Comparison of ENCODE assay signal across 1 mouse cellular context in the genomic region with DNA sequence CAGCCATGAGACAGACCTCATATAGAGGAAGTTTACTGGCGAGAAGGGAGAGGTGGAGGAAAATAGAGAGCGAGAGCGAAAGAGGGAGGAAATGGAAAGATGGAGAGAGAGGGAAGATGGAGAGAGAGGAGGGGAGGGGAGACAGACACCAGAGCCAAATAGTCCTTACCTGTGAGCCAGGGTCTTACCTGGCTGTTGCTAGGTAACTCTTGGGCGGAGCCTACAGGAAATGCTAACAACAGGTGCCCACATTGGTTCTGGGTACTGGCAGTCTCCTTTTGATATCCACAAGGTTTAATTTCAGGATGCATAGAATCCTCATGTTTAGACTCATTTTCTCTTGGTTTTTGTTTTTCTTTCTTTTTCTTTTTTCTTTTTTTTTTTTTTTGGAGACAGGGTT.
TF ChIP-seq lines count a peak whose summit lies in the region.

No protein-coding gene starts in this region.

TF ChIP-seq in MEL, 35 proteins besides CTCF, POLR2A, EP300 and RAD21 (continued from another document):
- TF ChIP-seq GABPA (IDR thresholded peaks at IDR 0.05; ENCODE audit: low read depth, low read length): no peak
- no peak for TF ChIP-seq SIN3A (IDR thresholded peaks at IDR 0.05; ENCODE audit: low read length)
- TF ChIP-seq ETS1 (IDR thresholded peaks at IDR 0.05; ENCODE audit: low read depth, low read length): no peak
- TF ChIP-seq UBTF (IDR thresholded peaks at IDR 0.05; ENCODE audit: borderline replicate concordance, insufficient read depth, low read depth, low read length): no peak
- no peak for TF ChIP-seq TAL1 (IDR thresholded peaks at IDR 0.05; ENCODE audit: low read length)
- TF ChIP-seq POLR2AphosphoS5 (IDR thresholded peaks at IDR 0.05; ENCODE audit: borderline replicate concordance, low read depth, low read length): no peak
- no peak for TF ChIP-seq CHD1 (IDR thresholded peaks at IDR 0.05; ENCODE audit: low read depth, low read length)
- no peak for TF ChIP-seq ZC3H11A (IDR thresholded peaks at IDR 0.05; ENCODE audit: low read depth, low read length)
- no peak for TF ChIP-seq MEF2A (IDR thresholded peaks at IDR 0.05; ENCODE audit: extremely low read depth, insufficient replicate concordance, low read depth, low read length, poor library complexity, severe bottlenecking)
- TF ChIP-seq MYB (IDR thresholded peaks at IDR 0.05; ENCODE audit: low read depth, low read length): no peak
- TF ChIP-seq BHLHE40 (IDR thresholded peaks at IDR 0.05; ENCODE audit: borderline replicate concordance, low read depth, low read length): no peak
- TF ChIP-seq MAX (IDR thresholded peaks at IDR 0.05; ENCODE audit: low read length): no peak
- TF ChIP-seq HCFC1 (IDR thresholded peaks at IDR 0.05; ENCODE audit: low read depth, low read length): no peak
- TF ChIP-seq CHD2 (IDR thresholded peaks at IDR 0.05; ENCODE audit: low read length): no peak
TF ChIP-seq in MEL: peak in this region for 0.
